Comparison of ENCODE assay signal across 21 mouse cellular contexts in genomic region chr9:60821501-60821900, GRCm38 (mm10).
"Had no signal": no experiment of that assay in that cellular context is flagged by ENCODE, and none has a peak within 500 bp of the region (broad histone marks: within the 10 kb centered on the region; RNA-seq: fewer than 3 reads in every experiment).

No protein-coding gene starts in this region.

- H3K27me3 ChIP-seq: limb, embryonic 13.5 days; liver, embryonic 12.5 days; liver, embryonic 15.5 days; lung, embryonic 15.5 days had no signal

- H3K4me3 ChIP-seq: layer of hippocampus, adult 2 months; limb, embryonic 10.5 days; limb, embryonic 13.5 days; liver, embryonic 12.5 days; liver, embryonic 15.5 days; lung, embryonic 15.5 days; megakaryocyte, embryonic 14.5 days had no signal

- H3K4me1 ChIP-seq: limb, embryonic 10.5 days; limb, embryonic 13.5 days; liver, embryonic 15.5 days; megakaryocyte, embryonic 14.5 days had no signal

- H3K27ac ChIP-seq: kidney, postnatal 0 days; layer of hippocampus, adult 2 months; limb, embryonic 10.5 days; limb, embryonic 13.5 days; liver, embryonic 12.5 days; liver, embryonic 15.5 days; lung, embryonic 15.5 days had no signal

- H3K9ac ChIP-seq: limb, embryonic 13.5 days; liver, embryonic 12.5 days; liver, embryonic 15.5 days; lung, embryonic 15.5 days had no signal

- ATAC-seq: liver, embryonic 12.5 days had no signal

- H3K36me3 ChIP-seq: limb, embryonic 10.5 days; liver, embryonic 12.5 days; liver, embryonic 15.5 days; lung, embryonic 15.5 days had no signal

- DNase-seq: kidney, postnatal 25 days; layer of hippocampus, adult 9-11 months; liver; lung, adult 18-20 months; lung, postnatal 10 days; lung, postnatal 36 days; midbrain, embryonic 14.5 days; right cerebral cortex, adult 18-20 months; right cerebral cortex, postnatal 25 days; spleen, adult 18-20 months; thymus, adult 18-20 months; thymus, postnatal 4 days had no signal

- H3K4me2 ChIP-seq: limb, embryonic 13.5 days; liver, embryonic 12.5 days; liver, embryonic 15.5 days; lung, embryonic 15.5 days; midbrain, embryonic 11.5 days had no signal

- H3K9me3 ChIP-seq: limb, embryonic 10.5 days; limb, embryonic 13.5 days; liver, embryonic 12.5 days; liver, embryonic 15.5 days; lung, embryonic 15.5 days had no signal
